Mouse (Mus musculus): ENCODE results near the gene Myl6b.

Gene Myl6b

GRCm38 (mm10) chr10:128445407-128445806 lies 53.1 kb downstream of the Myl6b start:
- no peak for DNase-seq (ENCODE audit: low read depth)

DNA sequence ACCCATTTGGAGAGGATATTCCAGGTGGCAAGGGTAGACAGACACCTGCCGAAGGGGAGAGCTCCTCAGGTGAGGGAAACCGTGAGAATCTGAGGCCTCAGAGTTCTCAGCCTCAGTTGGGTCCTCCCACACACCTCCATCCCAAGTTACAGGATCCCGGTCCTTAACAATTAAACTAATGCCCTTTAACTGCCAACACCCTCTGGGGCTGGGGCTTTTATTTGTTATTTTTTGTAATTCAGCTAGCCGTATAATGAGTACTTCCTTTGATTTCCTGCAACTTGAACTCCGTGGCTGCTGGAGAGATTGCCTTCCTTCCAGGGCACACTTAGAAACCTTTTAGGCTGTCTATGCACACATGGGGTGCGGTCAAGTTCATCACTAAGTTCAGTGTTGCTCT lies 54.1 kb downstream of the Myl6b start:
- no peak for DNase-seq (ENCODE audit: low read depth)
